Mouse (Mus musculus): Measurements from ENCODE around the gene Abhd5. TPM values are rescaled to one million over a fixed set of nuclear protein-coding genes. Genes with fewer than 3 reads are reported as not detected.

Abhd5 gene
- total and polyA plus RNA-seq, 3 experiments, result 6.0 to 12.2 (median 8.8) TPM

- TF ChIP-seq USF2 (conservative IDR thresholded peaks at IDR 0.05; ENCODE audit: low read depth, low read length), result no peak
- TF ChIP-seq ZKSCAN1 (IDR thresholded peaks at IDR 0.05; ENCODE audit: borderline replicate concordance, low read depth, low read length), result no peak
- TF ChIP-seq ETS1 (conservative IDR thresholded peaks at IDR 0.05; ENCODE audit: low read depth, low read length), result no peak
- no peak for TF ChIP-seq MAX (IDR thresholded peaks at IDR 0.05; ENCODE audit: low read length)
- no peak for TF ChIP-seq EP300 (IDR thresholded peaks at IDR 0.05; ENCODE audit: low read length)
- TF ChIP-seq IRF4 (IDR thresholded peaks at IDR 0.05; ENCODE audit: low read depth, low read length), result no peak
- TF ChIP-seq E2F4 (IDR thresholded peaks at IDR 0.05; ENCODE audit: insufficient replicate concordance, low read depth, low read length), result no peak
- no peak for TF ChIP-seq CHD2 (IDR thresholded peaks at IDR 0.05; ENCODE audit: low read length)
- TF ChIP-seq ZC3H11A (IDR thresholded peaks at IDR 0.05; ENCODE audit: low read depth, low read length), result no peak
- Histone ChIP-seq H3K79me2 (replicated peaks; ENCODE audit: control insufficient read depth, extremely low read depth, insufficient read depth, poor library complexity, severe bottlenecking) (no peaks in the 10 kb centered on the region), H3K36me3 (replicated peaks in 1 of 2; ENCODE audit: control insufficient read depth in 1 of 2, insufficient read depth in 1 of 2, low read length in 1 of 2) (no peaks in the 10 kb centered on the region), H3K9ac (ENCODE audit: insufficient read depth, low read depth) (no peak overlapping the region), H3K9me3 (replicated peaks; ENCODE audit: low read length) (peaks cover 3% of the 10 kb centered on the region), H3K4me2 (ENCODE audit: insufficient read depth, low read depth, poor library complexity, severe bottlenecking) (no peak overlapping the region), H3K4me1 (ENCODE audit: control insufficient read depth in 1 of 2, insufficient read depth in 2 of 2) (no peaks in the 10 kb centered on the region), H3K27ac (ENCODE audit: insufficient read depth, low read depth) (no peak overlapping the region), H3K4me3 (replicated peaks in 1 of 3; ENCODE audit: low read depth in 2 of 3, low read length in 2 of 3, poor library complexity in 1 of 3) (no peak overlapping the region), H3K27me3 (replicated peaks) (no peaks in the 10 kb centered on the region)
- dilution Hi-C loops (cut with MboI; ENCODE audit: extremely low pct_ligation_motif_present, extremely low pct_unique_long_range_greater_than_20kb, low sequenced_read_pairs), result no loop called here
- no peak for DNase-seq (ENCODE audit: extremely low read depth)
- in situ Hi-C loops (cut with MboI; ENCODE audit: low pct_ligation_motif_present, low pct_unique_long_range_greater_than_20kb, low sequenced_read_pairs), result no loop called here
These were observed 63.2 kb downstream of the Abhd5 start for GRCm38 (mm10) chr9:122414648-122415047.

- Histone ChIP-seq H3K27ac (ENCODE audit: insufficient read depth, low read depth) (no peak overlapping the region), H3K4me2 (ENCODE audit: insufficient read depth, low read depth, poor library complexity, severe bottlenecking) (no peak overlapping the region), H3K4me3 (replicated peaks in 1 of 3; ENCODE audit: low read depth in 2 of 3, low read length in 2 of 3, poor library complexity in 1 of 3) (no peak overlapping the region), H3K9ac (ENCODE audit: insufficient read depth, low read depth) (no peak overlapping the region), H3K36me3 (replicated peaks in 1 of 2; ENCODE audit: control insufficient read depth in 1 of 2, insufficient read depth in 1 of 2, low read length in 1 of 2) (no peaks in the 10 kb centered on the region), H3K4me1 (ENCODE audit: control insufficient read depth in 1 of 2, insufficient read depth in 2 of 2) (no peaks in the 10 kb centered on the region), H3K27me3 (replicated peaks) (no peaks in the 10 kb centered on the region), H3K79me2 (replicated peaks; ENCODE audit: control insufficient read depth, extremely low read depth, insufficient read depth, poor library complexity, severe bottlenecking) (no peaks in the 10 kb centered on the region), H3K9me3 (replicated peaks; ENCODE audit: low read length) (peaks cover 3% of the 10 kb centered on the region)
- no peak for DNase-seq (ENCODE audit: extremely low read depth)
- in situ Hi-C loops (cut with MboI; ENCODE audit: low pct_ligation_motif_present, low pct_unique_long_range_greater_than_20kb, low sequenced_read_pairs), result no loop called here
- TF ChIP-seq TCF12 (IDR thresholded peaks at IDR 0.05; ENCODE audit: low read depth, low read length) (no peak), NRF1 (IDR thresholded peaks at IDR 0.05; ENCODE audit: low read depth, low read length) (no peak), MAZ (IDR thresholded peaks at IDR 0.05; ENCODE audit: low read depth, low read length) (no peak), MEF2A (IDR thresholded peaks at IDR 0.05; ENCODE audit: borderline replicate concordance, low read depth, low read length) (no peak)
- dilution Hi-C loops (cut with MboI; ENCODE audit: extremely low pct_ligation_motif_present, extremely low pct_unique_long_range_greater_than_20kb, low sequenced_read_pairs), result no loop called here
These were observed 63.8 kb downstream of the Abhd5 start for GRCm38 (mm10) chr9:122415056-122415775.

GRCm38 (mm10) chr9:122416617-122417016 lies 65.2 kb downstream of the Abhd5 start:
- dilution Hi-C loops (cut with MboI; ENCODE audit: extremely low pct_ligation_motif_present, extremely low pct_unique_long_range_greater_than_20kb, low sequenced_read_pairs), result no loop called here
- H3K27me3 ChIP-seq (replicated peaks), result peaks cover 4% of the 10 kb centered on the region

More at GRCm38 (mm10) chr9:122416617-122417016, 65.2 kb downstream of the Abhd5 start:
- Histone ChIP-seq H3K36me3 (replicated peaks in 1 of 2; ENCODE audit: control insufficient read depth in 1 of 2, insufficient read depth in 1 of 2, low read length in 1 of 2) (no peaks in the 10 kb centered on the region), H3K79me2 (replicated peaks; ENCODE audit: control insufficient read depth, extremely low read depth, insufficient read depth, poor library complexity, severe bottlenecking) (no peaks in the 10 kb centered on the region), H3K4me1 (ENCODE audit: control insufficient read depth in 1 of 2, insufficient read depth in 2 of 2) (no peaks in the 10 kb centered on the region), H3K9ac (ENCODE audit: insufficient read depth, low read depth) (no peak overlapping the region), H3K4me2 (ENCODE audit: insufficient read depth, low read depth, poor library complexity, severe bottlenecking) (no peak overlapping the region), H3K9me3 (replicated peaks; ENCODE audit: low read length) (peaks cover 3% of the 10 kb centered on the region), H3K27ac (ENCODE audit: insufficient read depth, low read depth) (no peak overlapping the region), H3K4me3 (replicated peaks in 1 of 3; ENCODE audit: low read depth in 2 of 3, low read length in 2 of 3, poor library complexity in 1 of 3) (no peak overlapping the region)
- no peak for TF ChIP-seq CHD2 (IDR thresholded peaks at IDR 0.05; ENCODE audit: low read length)
- no peak for TF ChIP-seq USF2 (conservative IDR thresholded peaks at IDR 0.05; ENCODE audit: low read depth, low read length)
- no peak for TF ChIP-seq NELFE (IDR thresholded peaks at IDR 0.05; ENCODE audit: low read depth, low read length)
- TF ChIP-seq MXI1 (IDR thresholded peaks at IDR 0.05; ENCODE audit: low read depth, low read length), result no peak
- no peak for TF ChIP-seq MAFK (IDR thresholded peaks at IDR 0.05; ENCODE audit: insufficient replicate concordance, low read length)
- TF ChIP-seq CHD1 (IDR thresholded peaks at IDR 0.05; ENCODE audit: low read depth, low read length), result no peak
- no peak for TF ChIP-seq ZC3H11A (IDR thresholded peaks at IDR 0.05; ENCODE audit: low read depth, low read length)
- TF ChIP-seq POLR2AphosphoS2 (IDR thresholded peaks at IDR 0.05; ENCODE audit: low read depth, low read length), result no peak
- TF ChIP-seq EP300 (IDR thresholded peaks at IDR 0.05; ENCODE audit: low read length), result no peak
- no peak for TF ChIP-seq KAT2A (IDR thresholded peaks at IDR 0.05; ENCODE audit: insufficient replicate concordance, low read length)
- no peak for TF ChIP-seq NRF1 (IDR thresholded peaks at IDR 0.05; ENCODE audit: low read depth, low read length)
- no peak for TF ChIP-seq SMC3 (IDR thresholded peaks at IDR 0.05; ENCODE audit: low read depth, low read length)
- no peak for TF ChIP-seq TCF12 (IDR thresholded peaks at IDR 0.05; ENCODE audit: low read depth, low read length)
- TF ChIP-seq IRF4 (IDR thresholded peaks at IDR 0.05; ENCODE audit: low read depth, low read length), result no peak
- no peak for TF ChIP-seq ETS1 (conservative IDR thresholded peaks at IDR 0.05; ENCODE audit: low read depth, low read length)
- no peak for TF ChIP-seq BHLHE40 (IDR thresholded peaks at IDR 0.05; ENCODE audit: low read depth, low read length)
- in situ Hi-C loops (cut with MboI; ENCODE audit: low pct_ligation_motif_present, low pct_unique_long_range_greater_than_20kb, low sequenced_read_pairs), result no loop called here
- no peak for DNase-seq (ENCODE audit: extremely low read depth)
